Comparison of ENCODE assay signal across 9 mouse cellular contexts in the genomic region with DNA sequence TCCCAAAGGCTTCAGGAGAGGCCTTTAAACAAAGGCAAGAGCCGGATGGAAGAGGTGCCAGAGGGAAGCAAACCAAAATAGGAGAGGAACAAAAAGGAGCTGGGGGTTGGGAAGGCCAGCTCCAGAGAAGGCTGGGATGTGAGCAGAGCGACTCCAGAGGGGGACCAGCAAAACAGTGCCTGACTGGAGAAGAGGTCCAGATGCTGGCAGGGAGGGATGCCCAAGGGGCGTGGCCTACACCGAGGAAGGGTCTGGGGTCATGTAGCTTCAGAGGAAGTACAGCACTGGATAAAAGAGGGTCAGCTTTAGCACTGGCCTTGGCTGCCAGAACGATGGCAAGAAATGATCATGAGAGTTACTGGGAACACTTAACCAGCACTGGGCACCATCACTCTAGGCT. TPM values are rescaled to one million over a fixed set of nuclear protein-coding genes. Genes with fewer than 3 reads are reported as not detected.
DNase-seq lines count a peak whose midpoint lies in the region; ATAC-seq and TF ChIP-seq lines count a peak whose summit lies in the region.
"Had no signal": no experiment of that assay in that cellular context is flagged by ENCODE, and none has a peak within 500 bp of the region (broad histone marks: within the 10 kb centered on the region; RNA-seq: fewer than 3 reads in every experiment).

No protein-coding gene starts in this region.

- no peaks in the 10 kb centered on the region for H3K36me3 ChIP-seq in heart, embryonic 10.5 days
- no peaks in the 10 kb centered on the region for H3K36me3 ChIP-seq in E14TG2a.4 (ENCODE audit: insufficient read depth, low read length)
- no peaks in the 10 kb centered on the region for H3K36me3 ChIP-seq in embryonic facial prominence, embryonic 15.5 days

- no peak overlapping the region for H3K4me3 ChIP-seq in heart, embryonic 10.5 days
- H3K4me3 ChIP-seq in E14TG2a.4 (replicated peaks; ENCODE audit: low read length), result 0 out of 2 replicates have a peak overlapping the region, but pooled peaks have one; percentile 11
- no peak overlapping the region for H3K4me3 ChIP-seq in embryonic facial prominence, embryonic 15.5 days (replicated peaks)
- H3K4me3 ChIP-seq: erythroblast, embryonic 14.5 days had no signal

- WGBS in heart, embryonic 10.5 days, result 23% methylated on average over 5 of the region's 5 CpGs
- WGBS in embryonic facial prominence, embryonic 15.5 days, result 24% methylated on average over 5 of the region's 5 CpGs

- intact Hi-C loops in heart, postnatal 25 days (cut with DNase I), result no loop called here

- no peak for ATAC-seq in embryonic facial prominence, embryonic 15.5 days (ENCODE audit: insufficient number of reproducible peaks, low FRiP score, low TSS enrichment, low read depth)
- no peak for ATAC-seq in erythroblast, adult 5-6 weeks (replicated peaks; ENCODE audit: low FRiP score, poor library complexity, severe bottlenecking)

- peaks cover 55% of the 10 kb centered on the region for H3K27me3 ChIP-seq in heart, embryonic 10.5 days (ENCODE audit: insufficient read depth, poor library complexity, severe bottlenecking)
- H3K27me3 ChIP-seq in E14TG2a.4 (ENCODE audit: insufficient read depth, low read length), result peaks cover 73% of the 10 kb centered on the region
- no peaks in the 10 kb centered on the region for H3K27me3 ChIP-seq in embryonic facial prominence, embryonic 15.5 days

- peak overlapping the region; percentile 71 for H3K27ac ChIP-seq in heart, embryonic 10.5 days
- H3K27ac ChIP-seq in embryonic facial prominence, embryonic 15.5 days (replicated peaks), result peak overlapping the region; percentile 82

- H3K9me3 ChIP-seq in heart, embryonic 10.5 days, result no peaks in the 10 kb centered on the region
- no peaks in the 10 kb centered on the region for H3K9me3 ChIP-seq in E14TG2a.4 (ENCODE audit: low read length)
- H3K9me3 ChIP-seq in embryonic facial prominence, embryonic 15.5 days (replicated peaks), result no peaks in the 10 kb centered on the region

- no peak for TF ChIP-seq CTCF in E14TG2a.4 (conservative IDR thresholded peaks at IDR 0.05; ENCODE audit: low read length)

- H3K4me2 ChIP-seq in embryonic facial prominence, embryonic 15.5 days (replicated peaks), result no peak overlapping the region

- no peak for DNase-seq in heart, embryonic 10.5 days (ENCODE audit: low spot score)
- DNase-seq in heart, postnatal 25 days (ENCODE audit: low spot score), result no peak
- DNase-seq in layer of hippocampus, postnatal 36 days, result peak; percentile 18 to 39
- DNase-seq in spleen, postnatal 36 days (ENCODE audit: low spot score in 2 of 2), result no peak
- no peak for DNase-seq in cerebellum, adult 9-10 months

- peaks cover 52% of the 10 kb centered on the region for H3K4me1 ChIP-seq in heart, embryonic 10.5 days
- H3K4me1 ChIP-seq in E14TG2a.4 (replicated peaks; ENCODE audit: low read depth, low read length), result peaks cover 60% of the 10 kb centered on the region
- peaks cover 48% of the 10 kb centered on the region for H3K4me1 ChIP-seq in embryonic facial prominence, embryonic 15.5 days

- H3K9ac ChIP-seq in embryonic facial prominence, embryonic 15.5 days, result no peak overlapping the region

RNA-seq across cellular contexts. Expression of gene Dagla, which starts 8.4 kb away (rescaled TPM):
- polyA plus RNA-seq in heart, embryonic 10.5 days (2016; fragmentation: Nextera tagmentation; extraction: Ambion mirVana), result 1.2 TPM in 2 replicates
- 1 to 10 TPM; 3.2 to 3.3 TPM for total RNA-seq in heart, postnatal 25 days (2021)
- 2.8 and 3.5 TPM in 2 replicates for polyA plus RNA-seq in embryonic facial prominence, embryonic 15.5 days (2015; fragmentation: Nextera tagmentation; extraction: Ambion mirVana)
- total RNA-seq in layer of hippocampus, postnatal 36 days (2021), result 100 to 1,000 TPM; 122 to 123 TPM
- total RNA-seq in erythroblast, adult 5-6 weeks (2015; ENCODE audit: low replicate concordance), result not detected in 2 replicates
- not detected in 2 replicates for total RNA-seq in erythroblast, adult 5-6 weeks (2017; ENCODE audit: low replicate concordance)

RNA-seq across cellular contexts. Expression of gene Myrf, which starts 55.8 kb away (rescaled TPM):
- 17.4 and 30.6 TPM in 2 replicates for polyA plus RNA-seq in heart, embryonic 10.5 days (2016; fragmentation: Nextera tagmentation; extraction: Ambion mirVana)
- 1 to 10 TPM; 4.5 to 6.8 TPM for total RNA-seq in heart, postnatal 25 days (2021)
- 0.41 and 0.65 TPM in 2 replicates for polyA plus RNA-seq in embryonic facial prominence, embryonic 15.5 days (2015; fragmentation: Nextera tagmentation; extraction: Ambion mirVana)
- total RNA-seq in layer of hippocampus, postnatal 36 days (2021), result 10 to 100 TPM; 27.5 to 30.5 TPM
- total RNA-seq in erythroblast, adult 5-6 weeks (2015; ENCODE audit: low replicate concordance), result not detected in 2 replicates
- 0.42 TPM in 1 of 2 replicates, not detected in the other for total RNA-seq in erythroblast, adult 5-6 weeks (2017; ENCODE audit: low replicate concordance)

Comparison
In these comparisons a context has a peak if more than half of its experiments do, and no peak if none do; other contexts are left out.
1. DNase-seq: peak in layer of hippocampus, postnatal 36 days (2 of 2); none in heart, embryonic 10.5 days (single experiment), heart, postnatal 25 days (single experiment), spleen, postnatal 36 days (0 of 2) and cerebellum, adult 9-10 months (single experiment).
2. RNA of gene Dagla, which starts 8.4 kb away (total RNA-seq): 122 to 123 TPM in layer of hippocampus, postnatal 36 days; 3.2 to 3.3 TPM in heart, postnatal 25 days and not detected in erythroblast, adult 5-6 weeks; every median in the first group is over 10 times any median in the second.